ENCODE assay signal across 21 mouse cellular contexts in genomic region chr19:55295075-55295474, GRCm38 (mm10). TPM values are rescaled to one million over a fixed set of nuclear protein-coding genes. Genes with fewer than 3 reads are reported as not detected.
DNase-seq lines count a peak whose midpoint lies in the region; ATAC-seq and TF ChIP-seq lines count a peak whose summit lies in the region.
"Had no signal": no experiment of that assay in that cellular context is flagged by ENCODE, and none has a peak within 500 bp of the region (broad histone marks: within the 10 kb centered on the region; RNA-seq: fewer than 3 reads in every experiment).

No protein-coding gene starts in this region.

- no peak overlapping the region for H3K4me2 ChIP-seq in liver, embryonic 11.5 days
- H3K4me2 ChIP-seq in liver, embryonic 14.5 days (ENCODE audit: low read depth), result peak overlapping the region; percentile 11; the same call in 1 of the 2 replicates
- H3K4me2 ChIP-seq in midbrain, postnatal 0 days (ENCODE audit: low read depth, low read length, poor library complexity, severe bottlenecking), result no peak overlapping the region
- H3K4me2 ChIP-seq: embryonic facial prominence, embryonic 13.5 days; forebrain, embryonic 13.5 days; hindbrain, embryonic 13.5 days had no signal

- ATAC-seq in liver, embryonic 11.5 days (replicated peaks; ENCODE audit: low FRiP score), result peak; percentile 71
- peak; percentile 71 for ATAC-seq in liver, embryonic 14.5 days (ENCODE audit: insufficient read depth)
- peak; percentile 27 for ATAC-seq in megakaryocyte progenitor cell, adult 5-6 weeks (replicated peaks; ENCODE audit: poor library complexity)
- ATAC-seq in midbrain, postnatal 0 days (ENCODE audit: low FRiP score), result no peak
- ATAC-seq: forebrain, embryonic 13.5 days had no signal

- H3K4me1 ChIP-seq in liver, embryonic 11.5 days (replicated peaks; ENCODE audit: control insufficient read depth, insufficient read depth, low read length), result peaks cover 17% of the 10 kb centered on the region
- peaks cover 9 to 24% of the 10 kb centered on the region in 2 experiments for H3K4me1 ChIP-seq in liver, embryonic 14.5 days (replicated peaks; ENCODE audit: control insufficient read depth in 2 of 2, insufficient read depth in 2 of 2, low read length in 1 of 2)
- H3K4me1 ChIP-seq in midbrain, postnatal 0 days (ENCODE audit: insufficient read depth, low read length), result no peaks in the 10 kb centered on the region
- H3K4me1 ChIP-seq: forebrain, embryonic 13.5 days; heart, embryonic 10.5 days; hindbrain, embryonic 13.5 days had no signal

- TF ChIP-seq CTCF in liver, embryonic 14.5 days (IDR thresholded peaks at IDR 0.05; ENCODE audit: low read depth), result no peak
- no peak for TF ChIP-seq CTCF in midbrain, postnatal 0 days (IDR thresholded peaks at IDR 0.05)

- no peak overlapping the region for H3K27ac ChIP-seq in liver, embryonic 11.5 days (ENCODE audit: low read depth, low read length)
- peak overlapping the region; percentile 39; the same call in 1 of the 2 replicates for H3K27ac ChIP-seq in liver, embryonic 14.5 days
- H3K27ac ChIP-seq in midbrain, postnatal 0 days (ENCODE audit: low read depth, low read length), result no peak overlapping the region; the same call in 1 of the 2 replicates
- H3K27ac ChIP-seq: embryonic facial prominence, embryonic 13.5 days; forebrain, embryonic 13.5 days; heart, embryonic 10.5 days; hindbrain, embryonic 13.5 days had no signal

- no peak overlapping the region for H3K9ac ChIP-seq in liver, embryonic 11.5 days (ENCODE audit: low read depth, low read length)
- peak overlapping the region; percentile 9; the same call in 1 of the 2 replicates for H3K9ac ChIP-seq in liver, embryonic 14.5 days (replicated peaks)
- no peak overlapping the region for H3K9ac ChIP-seq in midbrain, postnatal 0 days (replicated peaks; ENCODE audit: low read length, poor library complexity, severe bottlenecking)
- H3K9ac ChIP-seq: embryonic facial prominence, embryonic 13.5 days; forebrain, embryonic 13.5 days; hindbrain, embryonic 13.5 days had no signal

- no peaks in the 10 kb centered on the region for H3K9me3 ChIP-seq in liver, embryonic 11.5 days (ENCODE audit: control insufficient read depth, low read length)
- H3K9me3 ChIP-seq in liver, embryonic 14.5 days (ENCODE audit: control insufficient read depth, low read length), result no peaks in the 10 kb centered on the region
- no peaks in the 10 kb centered on the region for H3K9me3 ChIP-seq in midbrain, postnatal 0 days (ENCODE audit: low read length)
- H3K9me3 ChIP-seq: embryonic facial prominence, embryonic 13.5 days; forebrain, embryonic 13.5 days; heart, embryonic 10.5 days; hindbrain, embryonic 13.5 days had no signal

- H3K36me3 ChIP-seq in liver, embryonic 11.5 days (ENCODE audit: control insufficient read depth, insufficient read depth, low read length), result peaks cover 27% of the 10 kb centered on the region
- peaks cover 70% of the 10 kb centered on the region for H3K36me3 ChIP-seq in liver, embryonic 14.5 days (replicated peaks; ENCODE audit: control insufficient read depth, insufficient read depth, low read depth)
- H3K36me3 ChIP-seq in midbrain, postnatal 0 days (ENCODE audit: insufficient read depth, low read length), result peaks cover 15% of the 10 kb centered on the region

- no peak overlapping the region for H3K4me3 ChIP-seq in liver, embryonic 11.5 days (ENCODE audit: low read depth, low read length)
- no peak overlapping the region for H3K4me3 ChIP-seq in liver, embryonic 14.5 days (ENCODE audit: insufficient read depth in 1 of 2, low read depth in 2 of 2, low read length in 2 of 2)
- H3K4me3 ChIP-seq in midbrain, postnatal 0 days (ENCODE audit: low read depth, low read length), result no peak overlapping the region
- H3K4me3 ChIP-seq: embryonic facial prominence, embryonic 13.5 days; forebrain, embryonic 13.5 days; heart, embryonic 10.5 days; hindbrain, embryonic 13.5 days had no signal

- peak; percentile 67 for TF ChIP-seq EP300 in liver, embryonic 14.5 days (IDR thresholded peaks at IDR 0.05; ENCODE audit: low read depth)

- WGBS in liver, embryonic 11.5 days, result 64% methylated on average over 9 of the region's 9 CpGs
- 26% methylated on average over 9 of the region's 9 CpGs for WGBS in liver, embryonic 14.5 days (ENCODE audit: insufficient replicate concordance)
- WGBS in midbrain, postnatal 0 days, result 95% methylated on average over 9 of the region's 9 CpGs

- DNase-seq in liver, embryonic 11.5 days (ENCODE audit: low spot score), result no peak
- no peak for DNase-seq in liver
- DNase-seq in liver, embryonic 14.5 days (ENCODE audit: low read depth in 3 of 3, low spot score in 3 of 3), result peak in 1 of 3 experiments; percentile 37
- DNase-seq in spleen, postnatal 36 days (ENCODE audit: low spot score in 2 of 2), result no peak
- DNase-seq in midbrain, postnatal 0 days (ENCODE audit: low spot score), result no peak
- DNase-seq: adrenal gland, adult 2 months; adrenal gland, postnatal 25 days; cerebellum, adult 18-20 months; cerebellum, adult 9-11 months; cerebellum, postnatal 36 days; gastrocnemius, postnatal 36 days; heart, adult 18-20 months; heart, postnatal 10 days had no signal

- H3K27me3 ChIP-seq in liver, embryonic 11.5 days (replicated peaks; ENCODE audit: control insufficient read depth, insufficient read depth, low read length), result no peaks in the 10 kb centered on the region
- H3K27me3 ChIP-seq in liver, embryonic 14.5 days (ENCODE audit: control insufficient read depth, insufficient read depth, low read length), result no peaks in the 10 kb centered on the region
- H3K27me3 ChIP-seq in midbrain, postnatal 0 days (ENCODE audit: insufficient read depth, low read length), result no peaks in the 10 kb centered on the region
- H3K27me3 ChIP-seq: CH12.LX; embryonic facial prominence, embryonic 13.5 days; forebrain, embryonic 13.5 days; hindbrain, embryonic 13.5 days had no signal

RNA-seq across cellular contexts. Expression of gene Zdhhc6, which starts 20.8 kb away (rescaled TPM):
- 120 and 124 TPM in 2 replicates for polyA plus RNA-seq in liver, embryonic 11.5 days (2014; fragmentation: Nextera tagmentation; extraction: Ambion mirVana)
- polyA plus RNA-seq in liver, embryonic 14.5 days (2012; rRNA removed), result 10.6 and 14.2 TPM in 2 replicates
- 51.3 and 51.7 TPM in 2 replicates for polyA plus RNA-seq in liver, embryonic 14.5 days (2014; fragmentation: Nextera tagmentation; extraction: Ambion mirVana)
- total RNA-seq in megakaryocyte progenitor cell, adult 5-6 weeks (2015), result 50.1 and 69.2 TPM in 2 replicates
- 58.0 and 64.9 TPM in 2 replicates for total RNA-seq in megakaryocyte progenitor cell, adult 5-6 weeks (2017)
- total RNA-seq in midbrain, postnatal 0 days (2014; rRNA removed), result 41.4 and 42.6 TPM in 2 replicates
- polyA plus RNA-seq in midbrain, postnatal 0 days (2015; fragmentation: Nextera tagmentation; extraction: Ambion mirVana), result 48.1 and 49.7 TPM in 2 replicates

RNA-seq across cellular contexts. Expression of gene Vti1a, which starts 21.0 kb away (rescaled TPM):
- 26.4 and 30.1 TPM in 2 replicates for polyA plus RNA-seq in liver, embryonic 11.5 days (2014; fragmentation: Nextera tagmentation; extraction: Ambion mirVana)
- 4.6 and 6.9 TPM in 2 replicates for polyA plus RNA-seq in liver, embryonic 14.5 days (2012; rRNA removed)
- 10.9 and 11.9 TPM in 2 replicates for polyA plus RNA-seq in liver, embryonic 14.5 days (2014; fragmentation: Nextera tagmentation; extraction: Ambion mirVana)
- total RNA-seq in megakaryocyte progenitor cell, adult 5-6 weeks (2015), result 25.0 and 25.2 TPM in 2 replicates
- total RNA-seq in megakaryocyte progenitor cell, adult 5-6 weeks (2017), result 34.2 and 45.6 TPM in 2 replicates
- total RNA-seq in midbrain, postnatal 0 days (2014; rRNA removed), result 43.2 and 52.1 TPM in 2 replicates
- 33.8 and 34.2 TPM in 2 replicates for polyA plus RNA-seq in midbrain, postnatal 0 days (2015; fragmentation: Nextera tagmentation; extraction: Ambion mirVana)

RNA-seq across cellular contexts. Expression of gene Acsl5, which starts 43.3 kb away (rescaled TPM):
- 125 and 130 TPM in 2 replicates for polyA plus RNA-seq in liver, embryonic 11.5 days (2014; fragmentation: Nextera tagmentation; extraction: Ambion mirVana)
- 35.2 and 50.3 TPM in 2 replicates for polyA plus RNA-seq in liver, embryonic 14.5 days (2012; rRNA removed)
- polyA plus RNA-seq in liver, embryonic 14.5 days (2014; fragmentation: Nextera tagmentation; extraction: Ambion mirVana), result 117 and 126 TPM in 2 replicates
- total RNA-seq in megakaryocyte progenitor cell, adult 5-6 weeks (2015), result 115 and 141 TPM in 2 replicates
- total RNA-seq in megakaryocyte progenitor cell, adult 5-6 weeks (2017), result 114 and 115 TPM in 2 replicates
- 15.1 and 18.0 TPM in 2 replicates for total RNA-seq in midbrain, postnatal 0 days (2014; rRNA removed)
- polyA plus RNA-seq in midbrain, postnatal 0 days (2015; fragmentation: Nextera tagmentation; extraction: Ambion mirVana), result 12.7 and 13.9 TPM in 2 replicates

RNA-seq across cellular contexts. Expression of gene Gucy2g, which starts 54.0 kb away (rescaled TPM):
- 0.04 TPM in 1 of 2 replicates, not detected in the other for polyA plus RNA-seq in liver, embryonic 11.5 days (2014; fragmentation: Nextera tagmentation; extraction: Ambion mirVana)
- polyA plus RNA-seq in liver, embryonic 14.5 days (2012; rRNA removed), result 0.01 and 0.03 TPM in 2 replicates
- not detected in 2 replicates for polyA plus RNA-seq in liver, embryonic 14.5 days (2014; fragmentation: Nextera tagmentation; extraction: Ambion mirVana)
- not detected in 2 replicates for total RNA-seq in megakaryocyte progenitor cell, adult 5-6 weeks (2015)
- total RNA-seq in megakaryocyte progenitor cell, adult 5-6 weeks (2017), result not detected in 2 replicates
- not detected in 2 replicates for total RNA-seq in midbrain, postnatal 0 days (2014; rRNA removed)
- not detected in 2 replicates for polyA plus RNA-seq in midbrain, postnatal 0 days (2015; fragmentation: Nextera tagmentation; extraction: Ambion mirVana)
- total RNA-seq: adrenal gland, adult 2 months; adrenal gland, postnatal 25 days; CH12.LX; hematopoietic stem cell, adult 5-6 weeks had no signal
- polyA plus RNA-seq: forebrain, embryonic 13.5 days; heart, embryonic 10.5 days; heart, embryonic 14.5 days had no signal
